Mouse (Mus musculus): ENCODE data around the gene Cald1. TPM values are rescaled to one million over a fixed set of nuclear protein-coding genes. Genes with fewer than 3 reads are reported as not detected.
A peak's percentile ranks its signal among the peaks of the same experiment; 100 is the strongest.

Gene Cald1
- polyA plus RNA-seq, 1 experiment from 2014 or later: 233 TPM

- ATAC-seq (replicated peaks; ENCODE audit: low FRiP score, low read depth) (no peak), DNase-seq (ENCODE audit: low spot score) (peak; percentile 45)
- no peak for TF ChIP-seq CTCF (IDR thresholded peaks at IDR 0.05; ENCODE audit: low read depth)
- Histone ChIP-seq H3K27ac (no peak overlapping the region), H3K27me3 (ENCODE audit: insufficient read depth, low read length) (no peaks in the 10 kb centered on the region), H3K4me3 (replicated peaks; ENCODE audit: low read depth, low read length) (no peak overlapping the region), H3K4me1 (replicated peaks; ENCODE audit: insufficient read depth, low read length) (peaks cover 24% of the 10 kb centered on the region), H3K9me3 (replicated peaks; ENCODE audit: low read length) (no peaks in the 10 kb centered on the region), H3K9ac (ENCODE audit: low read depth, low read length) (no peak overlapping the region), H3K36me3 (ENCODE audit: insufficient read depth, low read length) (no peaks in the 10 kb centered on the region), H3K4me2 (ENCODE audit: low read length) (no peak overlapping the region)
- WGBS: 35% methylated on average over 6 of the region's 6 CpGs
These were observed 123.4 kb downstream of the Cald1 start for GRCm38 (mm10) chr6:34721740-34722139.

GRCm38 (mm10) chr6:34722660-34723059, 124.4 kb downstream of the Cald1 start:
- Histone ChIP-seq H3K27me3 (ENCODE audit: insufficient read depth, low read length) (no peaks in the 10 kb centered on the region), H3K4me2 (ENCODE audit: low read length) (no peak overlapping the region), H3K9ac (ENCODE audit: low read depth, low read length) (no peak overlapping the region), H3K27ac (no peak overlapping the region), H3K4me1 (replicated peaks; ENCODE audit: insufficient read depth, low read length) (peaks cover 23% of the 10 kb centered on the region), H3K4me3 (replicated peaks; ENCODE audit: low read depth, low read length) (no peak overlapping the region), H3K36me3 (ENCODE audit: insufficient read depth, low read length) (no peaks in the 10 kb centered on the region), H3K9me3 (replicated peaks; ENCODE audit: low read length) (no peaks in the 10 kb centered on the region)
- 77% methylated on average over 7 of the region's 7 CpGs for WGBS
- no peak for TF ChIP-seq CTCF (IDR thresholded peaks at IDR 0.05; ENCODE audit: low read depth)
- DNase-seq (ENCODE audit: low spot score) (no peak), ATAC-seq (replicated peaks; ENCODE audit: low FRiP score, low read depth) (no peak)

- H3K4me2 ChIP-seq (ENCODE audit: low read length): no peak overlapping the region
- no peaks in the 10 kb centered on the region for H3K27me3 ChIP-seq (ENCODE audit: insufficient read depth, low read length)
- H3K9me3 ChIP-seq (replicated peaks; ENCODE audit: low read length): no peaks in the 10 kb centered on the region
- H3K36me3 ChIP-seq (ENCODE audit: insufficient read depth, low read length): no peaks in the 10 kb centered on the region
- DNase-seq (ENCODE audit: low spot score) (no peak), ATAC-seq (replicated peaks; ENCODE audit: low FRiP score, low read depth) (no peak)
- peaks cover 20% of the 10 kb centered on the region for H3K4me1 ChIP-seq (replicated peaks; ENCODE audit: insufficient read depth, low read length)
- no peak overlapping the region for H3K9ac ChIP-seq (ENCODE audit: low read depth, low read length)
- no peak for TF ChIP-seq CTCF (IDR thresholded peaks at IDR 0.05; ENCODE audit: low read depth)
- no peak overlapping the region for H3K4me3 ChIP-seq (replicated peaks; ENCODE audit: low read depth, low read length)
- 90% methylated on average over 10 of the region's 10 CpGs for WGBS
- no peak overlapping the region for H3K27ac ChIP-seq
These were observed 125.1 kb downstream of the Cald1 start for GRCm38 (mm10) chr6:34723250-34723904.

- no peak for TF ChIP-seq CTCF (IDR thresholded peaks at IDR 0.05; ENCODE audit: low read depth)
- H3K4me1 ChIP-seq (replicated peaks; ENCODE audit: insufficient read depth, low read length): peaks cover 13% of the 10 kb centered on the region
- no peaks in the 10 kb centered on the region for H3K27me3 ChIP-seq (ENCODE audit: insufficient read depth, low read length)
- no peak overlapping the region for H3K27ac ChIP-seq
- no peak for DNase-seq (ENCODE audit: low spot score)
- H3K9me3 ChIP-seq (replicated peaks; ENCODE audit: low read length): no peaks in the 10 kb centered on the region
- no peak overlapping the region for H3K9ac ChIP-seq (ENCODE audit: low read depth, low read length)
- WGBS: 94% methylated on average over 1 of the region's 1 CpGs
- no peak for ATAC-seq (replicated peaks; ENCODE audit: low FRiP score, low read depth)
- no peak overlapping the region for H3K4me3 ChIP-seq (replicated peaks; ENCODE audit: low read depth, low read length)
- H3K36me3 ChIP-seq (ENCODE audit: insufficient read depth, low read length): no peaks in the 10 kb centered on the region
- H3K4me2 ChIP-seq (ENCODE audit: low read length): no peak overlapping the region
These were observed 127.4 kb downstream of the Cald1 start for GRCm38 (mm10) chr6:34725660-34726059.

GRCm38 (mm10) chr6:34726104-34726503, 127.8 kb downstream of the Cald1 start:
- no peak overlapping the region for H3K4me3 ChIP-seq (replicated peaks; ENCODE audit: low read depth, low read length)
- no peak overlapping the region for H3K27ac ChIP-seq
- 81% methylated on average over 1 of the region's 1 CpGs for WGBS
- H3K9ac ChIP-seq (ENCODE audit: low read depth, low read length): no peak overlapping the region
- no peak overlapping the region for H3K4me2 ChIP-seq (ENCODE audit: low read length)
- H3K36me3 ChIP-seq (ENCODE audit: insufficient read depth, low read length): no peaks in the 10 kb centered on the region
- no peaks in the 10 kb centered on the region for H3K9me3 ChIP-seq (replicated peaks; ENCODE audit: low read length)
- ATAC-seq (replicated peaks; ENCODE audit: low FRiP score, low read depth): no peak
- peaks cover 12% of the 10 kb centered on the region for H3K4me1 ChIP-seq (replicated peaks; ENCODE audit: insufficient read depth, low read length)
- no peak for DNase-seq (ENCODE audit: low spot score)
- H3K27me3 ChIP-seq (ENCODE audit: insufficient read depth, low read length): no peaks in the 10 kb centered on the region
- no peak for TF ChIP-seq CTCF (IDR thresholded peaks at IDR 0.05; ENCODE audit: low read depth)

GRCm38 (mm10) chr6:34727316-34727983, 129.2 kb downstream of the Cald1 start:
- ATAC-seq (replicated peaks; ENCODE audit: low FRiP score, low read depth) (no peak), DNase-seq (ENCODE audit: low spot score) (no peak)
- Histone ChIP-seq H3K4me2 (ENCODE audit: low read length) (no peak overlapping the region), H3K9me3 (replicated peaks; ENCODE audit: low read length) (no peaks in the 10 kb centered on the region), H3K4me3 (replicated peaks; ENCODE audit: low read depth, low read length) (no peak overlapping the region), H3K27ac (no peak overlapping the region), H3K4me1 (replicated peaks; ENCODE audit: insufficient read depth, low read length) (peaks cover 12% of the 10 kb centered on the region), H3K36me3 (ENCODE audit: insufficient read depth, low read length) (no peaks in the 10 kb centered on the region), H3K27me3 (ENCODE audit: insufficient read depth, low read length) (no peaks in the 10 kb centered on the region), H3K9ac (ENCODE audit: low read depth, low read length) (no peak overlapping the region)
- 81% methylated on average over 15 of the region's 15 CpGs for WGBS
- TF ChIP-seq CTCF (IDR thresholded peaks at IDR 0.05; ENCODE audit: low read depth): no peak
